Mouse (Mus musculus): Measurements from ENCODE around the gene Irf8.

- no peak for TF ChIP-seq CTCF (conservative IDR thresholded peaks at IDR 0.05; ENCODE audit: low read length)
- TF ChIP-seq POU5F1 (IDR thresholded peaks at IDR 0.05; ENCODE audit: borderline replicate concordance, low read length), result no peak
- no peak for TF ChIP-seq NANOG (IDR thresholded peaks at IDR 0.05; ENCODE audit: borderline replicate concordance, low read length)
Observed at GRCm38 (mm10) chr8:120752082-120752452, 15.9 kb downstream of the Irf8 start.
